Mouse (Mus musculus) urinary bladder, postnatal 36 days (tissue): Measurements from ENCODE around the gene Prima1.

ENCODE experiments used
- DNase-seq, 2 experiments: peaks; one replicate each; pipeline ENCODE4 v3.0.0; 2022; ENCODE audit warnings: low spot score in 2 of 2, mixed read lengths in 1 of 2

Gene Prima1

DNA sequence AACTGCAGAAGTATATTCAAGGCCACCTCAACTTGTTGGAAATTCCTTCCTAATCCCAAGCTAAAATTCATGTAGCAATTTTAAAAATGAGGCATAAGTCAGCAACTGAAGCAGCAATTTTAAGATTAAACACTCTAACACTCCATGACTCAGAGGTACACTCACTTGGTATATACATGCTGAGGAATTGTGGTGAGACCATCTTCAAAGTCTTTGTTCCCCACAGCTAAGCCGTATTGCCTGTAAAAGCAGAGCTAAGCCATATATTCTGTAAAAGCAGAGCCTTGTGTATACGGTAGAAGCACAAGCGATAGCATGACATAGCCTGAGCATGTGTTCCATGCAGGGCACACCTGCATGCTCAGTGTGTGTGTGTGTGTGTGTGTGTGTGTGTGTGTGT is 86.5 kb downstream of the Prima1 start:
- no peak for DNase-seq

DNA sequence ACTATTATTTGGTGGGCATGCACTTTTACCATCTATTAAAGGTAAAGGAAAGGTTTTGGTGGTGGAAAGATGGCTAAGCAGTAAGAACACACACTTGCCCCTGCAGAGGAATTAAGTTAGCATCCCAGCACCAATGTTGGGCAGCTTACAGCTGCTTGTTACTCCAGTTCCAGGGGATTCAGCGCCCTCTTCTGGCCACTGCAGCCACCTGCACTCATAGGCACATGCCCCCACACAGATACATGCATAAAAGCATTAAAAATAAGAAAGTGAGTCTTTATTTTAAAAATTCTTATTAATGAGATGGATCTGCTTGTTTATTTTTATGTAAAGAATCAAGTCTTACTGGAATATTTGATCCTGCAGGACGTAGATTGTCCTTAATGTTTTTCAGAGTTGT is 87.0 kb downstream of the Prima1 start:
- no peak for DNase-seq

DNA sequence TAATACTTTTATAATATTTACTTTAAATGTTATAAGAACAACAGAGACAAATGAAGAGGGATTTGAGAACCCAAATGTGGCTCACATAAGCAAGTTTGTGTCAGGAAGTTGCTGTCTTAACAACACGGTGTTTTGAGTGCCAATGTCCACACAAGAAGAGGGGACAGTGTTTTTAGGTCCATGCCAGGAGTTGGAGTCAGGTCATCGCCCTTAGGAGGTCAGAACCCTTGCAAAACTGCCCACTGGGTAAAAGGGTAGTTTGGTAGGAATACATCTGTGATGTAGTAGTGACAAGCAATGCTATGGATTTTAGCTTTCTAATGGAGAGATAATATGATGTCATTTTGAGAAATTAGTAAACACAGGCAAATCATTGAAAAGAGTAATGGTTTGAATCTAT is 91.7 kb downstream of the Prima1 start:
- no peak for DNase-seq
